Mouse (Mus musculus): ENCODE data around the gene Pdk1.

DNA sequence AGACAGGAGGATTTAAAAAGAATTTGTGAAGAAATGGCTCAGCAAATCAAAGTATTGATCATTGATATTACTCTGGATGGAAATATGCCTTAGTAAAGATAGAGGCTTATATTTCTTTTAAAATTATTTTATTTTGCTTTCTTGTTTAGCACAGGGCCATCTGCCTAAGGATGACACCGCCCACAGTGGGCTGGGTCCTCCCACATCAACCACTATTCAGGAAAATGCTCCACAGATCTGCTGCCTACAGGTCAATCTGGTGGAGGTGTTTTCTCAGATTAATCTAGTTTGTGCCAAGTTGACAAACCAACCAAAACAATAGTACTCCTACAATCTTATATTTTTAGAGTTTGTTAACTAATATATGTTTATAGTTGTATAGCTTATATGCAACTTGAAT, 63.7 kb downstream of the Pdk1 start:
- no peak for TF ChIP-seq CTCF (IDR thresholded peaks at IDR 0.05; ENCODE audit: control insufficient read depth, insufficient read depth, insufficient read length)
- TF ChIP-seq MAX (IDR thresholded peaks at IDR 0.05): no peak
- TF ChIP-seq MYOD1 (IDR thresholded peaks at IDR 0.05; ENCODE audit: control insufficient read depth, insufficient read length, low read depth): no peak
- TF ChIP-seq FOSL1 (IDR thresholded peaks at IDR 0.05; ENCODE audit: insufficient read depth, low read length, poor library complexity, severe bottlenecking): no peak
- TF ChIP-seq CEBPB (IDR thresholded peaks at IDR 0.05; ENCODE audit: low read depth): no peak
- TF ChIP-seq USF1 (IDR thresholded peaks at IDR 0.05; ENCODE audit: low read depth): no peak

All from C2C12 (cell line).